Mouse (Mus musculus) CH12.LX (cell line): ENCODE data around the gene Olfr718-ps1. TPM values are rescaled to one million over a fixed set of nuclear protein-coding genes. Genes with fewer than 3 reads are reported as not detected.
A peak's percentile ranks its signal among the peaks of the same experiment; 100 is the strongest.

Experiments used
- DNase-seq: peaks from one replicate; pipeline ENCODE4 v3.0.0-alpha.2; 2013; ENCODE audit errors: extremely low read depth
- H3K27ac ChIP-seq: 2 replicates; pipeline ENCODE4 v1.5.1; 2012; ENCODE audit warnings: low read depth, mild to moderate bottlenecking, control low read depth, moderate library complexity; ENCODE audit not compliant: insufficient read depth
- H3K27me3 ChIP-seq: replicated peaks from 2 replicates; pipeline ENCODE3; 2012; ENCODE audit warnings: inconsistent platforms
- H3K36me3 ChIP-seq, 2 experiments: replicated peaks in 1 of 2; 2 replicates each; pipeline versions ENCODE3 to v1.6.1; 2012; ENCODE audit warnings: inconsistent platforms in 1 of 2, low read length in 1 of 2, mild to moderate bottlenecking in 1 of 2, mixed read lengths in 1 of 2, moderate library complexity in 1 of 2; ENCODE audit not compliant: control insufficient read depth in 1 of 2, insufficient read depth in 1 of 2
- H3K4me1 ChIP-seq, 2 experiments: 2 replicates each; pipeline ENCODE4 v1.6.1; 2012; ENCODE audit warnings: inconsistent platforms in 1 of 2, moderate library complexity in 1 of 2; ENCODE audit not compliant: insufficient read depth in 2 of 2, control insufficient read depth in 1 of 2
- H3K4me2 ChIP-seq: 2 replicates; pipeline ENCODE4 v1.6.1; 2012; ENCODE audit warnings: low read depth, mild to moderate bottlenecking, control low read depth; ENCODE audit not compliant: poor library complexity, insufficient read depth, severe bottlenecking
- H3K4me3 ChIP-seq, 3 experiments: fragments of 150-350 bp in 1 of 3; sonication (generic) in 1 of 3; replicated peaks in 1 of 3; 2 replicates each; pipeline versions ENCODE3 to v1.5.1; 2011 to 2012; ENCODE audit warnings: low read depth in 2 of 3, low read length in 2 of 3, mild to moderate bottlenecking in 2 of 3, moderate library complexity in 2 of 3, control low read depth in 1 of 3, improper control_type of control experiment in 1 of 3, inconsistent platforms in 1 of 3, mixed read lengths in 1 of 3; ENCODE audit not compliant: poor library complexity in 1 of 3
- H3K79me2 ChIP-seq: replicated peaks from 2 replicates; pipeline ENCODE4 v1.6.1; 2012; ENCODE audit warnings: mild to moderate bottlenecking, moderate library complexity; ENCODE audit not compliant: control insufficient read depth, poor library complexity, insufficient read depth, severe bottlenecking; ENCODE audit errors: extremely low read depth
- H3K9ac ChIP-seq: 2 replicates; pipeline ENCODE4 v1.6.1; 2012; ENCODE audit warnings: low read depth, mild to moderate bottlenecking, control low read depth, moderate library complexity; ENCODE audit not compliant: insufficient read depth
- H3K9me3 ChIP-seq: replicated peaks from 2 replicates; pipeline ENCODE3; 2012; ENCODE audit warnings: low read length, inconsistent platforms, mixed read lengths
- BHLHE40 ChIP-seq: IDR thresholded peaks from 2 replicates; pipeline ENCODE4 v1.6.1; 2011; ENCODE audit warnings: mild to moderate bottlenecking, low read depth, low read length, improper control_type of control experiment
- CHD1 ChIP-seq: IDR thresholded peaks from 2 replicates; pipeline ENCODE4 v1.6.1; 2012; ENCODE audit warnings: low read depth, low read length, improper control_type of control experiment, inconsistent platforms
- CHD2 ChIP-seq: IDR thresholded peaks from 2 replicates; pipeline ENCODE4 v1.6.1; 2011; ENCODE audit warnings: low read length, improper control_type of control experiment
- E2F4 ChIP-seq: IDR thresholded peaks from 2 replicates; pipeline ENCODE4 v1.6.1; 2011; ENCODE audit warnings: low read depth, low read length, improper control_type of control experiment; ENCODE audit not compliant: insufficient replicate concordance
- ETS1 ChIP-seq: conservative IDR thresholded peaks from 2 replicates; pipeline ENCODE4 v1.6.1; 2012; ENCODE audit warnings: low read depth, mild to moderate bottlenecking, inconsistent platforms, low read length, improper control_type of control experiment, moderate library complexity
- GABPA ChIP-seq: IDR thresholded peaks from 2 replicates; pipeline ENCODE4 v1.6.1; 2012; ENCODE audit warnings: low read depth, low read length, improper control_type of control experiment, inconsistent platforms; ENCODE audit not compliant: insufficient replicate concordance
- HCFC1 ChIP-seq: IDR thresholded peaks from 2 replicates; pipeline ENCODE4 v1.6.1; 2012; ENCODE audit warnings: low read depth, mild to moderate bottlenecking, inconsistent platforms, low read length, improper control_type of control experiment
- JUN ChIP-seq: IDR thresholded peaks from 2 replicates; pipeline ENCODE4 v1.6.1; 2011; ENCODE audit warnings: low read depth, mild to moderate bottlenecking, low read length, improper control_type of control experiment, moderate library complexity; ENCODE audit not compliant: insufficient read depth
- MAFK ChIP-seq: IDR thresholded peaks from 2 replicates; pipeline ENCODE4 v1.6.1; 2011; ENCODE audit warnings: low read length, improper control_type of control experiment; ENCODE audit not compliant: insufficient replicate concordance
- MAX ChIP-seq: IDR thresholded peaks from 2 replicates; pipeline ENCODE4 v1.6.1; 2011; ENCODE audit warnings: low read length, improper control_type of control experiment
- MAZ ChIP-seq: IDR thresholded peaks from 2 replicates; pipeline ENCODE4 v1.6.1; 2012; ENCODE audit warnings: low read depth, mild to moderate bottlenecking, inconsistent platforms, low read length, improper control_type of control experiment, moderate library complexity
- MYC ChIP-seq: IDR thresholded peaks from 2 replicates; pipeline ENCODE4 v1.6.1; 2011; ENCODE audit warnings: low read depth, mild to moderate bottlenecking, improper control_type of control experiment, low read length
- NELFE ChIP-seq: IDR thresholded peaks from 2 replicates; pipeline ENCODE4 v1.6.1; 2011; ENCODE audit warnings: low read depth, low read length, improper control_type of control experiment
- PAX5 ChIP-seq: IDR thresholded peaks from 2 replicates; pipeline ENCODE4 v1.6.1; 2012; ENCODE audit warnings: low read length, inconsistent platforms, mixed read lengths
- POLR2A ChIP-seq: IDR thresholded peaks from 2 replicates; pipeline ENCODE4 v1.6.1; 2011; ENCODE audit warnings: low read depth, mild to moderate bottlenecking, improper control_type of control experiment, low read length
- RAD21 ChIP-seq: IDR thresholded peaks from 2 replicates; pipeline ENCODE4 v1.6.1; 2011; ENCODE audit warnings: low read depth, mild to moderate bottlenecking, low read length, improper control_type of control experiment, moderate library complexity
- TBP ChIP-seq: conservative IDR thresholded peaks from 2 replicates; pipeline ENCODE4 v1.6.1; 2011; ENCODE audit warnings: low read depth, low read length, improper control_type of control experiment
- TCF12 ChIP-seq: IDR thresholded peaks from 2 replicates; pipeline ENCODE4 v1.6.1; 2014; ENCODE audit warnings: low read depth, mild to moderate bottlenecking, inconsistent platforms, low read length, improper control_type of control experiment
- UBTF ChIP-seq: IDR thresholded peaks from 2 replicates; pipeline ENCODE4 v1.6.1; 2012; ENCODE audit warnings: low read depth, mild to moderate bottlenecking, inconsistent platforms, low read length, improper control_type of control experiment, moderate library complexity
- USF1 ChIP-seq: IDR thresholded peaks from 2 replicates; pipeline ENCODE4 v1.6.1; 2014; ENCODE audit warnings: low read depth, mild to moderate bottlenecking, inconsistent platforms, low read length, improper control_type of control experiment
- USF2 ChIP-seq: conservative IDR thresholded peaks from 2 replicates; pipeline ENCODE4 v1.6.1; 2011; ENCODE audit warnings: low read depth, low read length, improper control_type of control experiment
- ZKSCAN1 ChIP-seq: IDR thresholded peaks from 2 replicates; pipeline ENCODE4 v1.6.1; 2012; ENCODE audit warnings: low read depth, inconsistent platforms, low read length, improper control_type of control experiment, borderline replicate concordance
- ZNF384 ChIP-seq: IDR thresholded peaks from 2 replicates; pipeline ENCODE4 v1.6.1; 2012; ENCODE audit warnings: low read depth, low read length, improper control_type of control experiment, inconsistent platforms
- dilution Hi-C: fragments of 300-500 bp; cut with MboI; formaldehyde crosslinking; loops from 2 replicates; pipeline ENCODE4 v1.14.3; 2020; ENCODE audit warnings: low sequenced_read_pairs; ENCODE audit not compliant: extremely low pct_unique_long_range_greater_than_20kb, extremely low pct_ligation_motif_present
- in situ Hi-C: fragments of 300-500 bp; cut with MboI; formaldehyde crosslinking; loops from 3 replicates; pipeline ENCODE4 v1.14.3; 2019; ENCODE audit warnings: low sequenced_read_pairs, low pct_ligation_motif_present, low pct_unique_long_range_greater_than_20kb, mixed read lengths
- polyA plus RNA-seq: library from polyadenylated mRNA; unstranded; fragments of >175 nt; gene quantifications from 2 replicates; pipeline ENCODE4 v1.2.1, GENCODE M21; 2012; ENCODE audit warnings: low read depth; ENCODE audit not compliant: insufficient read length
- total RNA-seq, 2 experiments: library from RNA; depleted of rRNA; stranded (reverse); fragments of 300-350 nt in 1 of 2; fragments of >200 nt in 1 of 2; gene quantifications; 2 replicates each; pipeline ENCODE4 v1.2.3; 2012 to 2014

The Olfr718-ps1 gene
- total and polyA plus RNA-seq, 3 experiments, result not detected

DNA sequence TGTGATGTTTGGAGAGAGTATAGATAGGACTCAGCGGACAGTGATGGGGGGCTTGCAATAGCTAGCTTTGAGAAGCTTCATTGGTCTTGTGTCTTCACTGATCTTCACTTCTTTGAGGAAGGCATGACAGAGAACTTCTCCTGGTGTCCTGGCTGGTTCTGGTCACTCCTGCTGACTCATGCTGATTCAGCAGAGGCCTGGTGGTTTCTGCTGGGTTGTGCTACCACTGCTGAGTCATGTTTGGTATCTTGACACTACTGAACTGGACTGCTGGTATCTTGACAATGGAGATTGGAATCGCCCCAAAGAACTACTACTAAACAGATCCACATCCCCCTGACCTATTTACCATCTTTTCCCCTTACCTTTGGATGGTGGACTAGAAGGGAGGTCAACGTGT lies 8.2 kb upstream of the Olfr718-ps1 start:
- Histone ChIP-seq H3K79me2 (no peaks in the 10 kb centered on the region), H3K36me3 (no peaks in the 10 kb centered on the region), H3K27ac (no peak overlapping the region), H3K9ac (no peak overlapping the region), H3K27me3 (peaks cover 15% of the 10 kb centered on the region), H3K9me3 (peaks cover 4% of the 10 kb centered on the region), H3K4me2 (no peak overlapping the region), H3K4me1 (peaks cover 0 to 4% of the 10 kb centered on the region in 2 experiments; a peak in 1 of 4 replicates), H3K4me3 (no peak overlapping the region)
- DNase-seq, result no peak
- TF ChIP-seq MAFK (peak; percentile 91), ZKSCAN1 (no peak)
- in situ Hi-C loops, result no loop called here
- dilution Hi-C loops, result no loop called here

- Histone ChIP-seq H3K4me2 (no peak overlapping the region), H3K27me3 (peaks cover 3% of the 10 kb centered on the region), H3K79me2 (no peaks in the 10 kb centered on the region), H3K4me1 (peaks cover 0 to 4% of the 10 kb centered on the region in 2 experiments; a peak in 1 of 4 replicates), H3K4me3 (no peak overlapping the region), H3K9ac (no peak overlapping the region), H3K9me3 (peaks cover 10% of the 10 kb centered on the region), H3K36me3 (no peaks in the 10 kb centered on the region), H3K27ac (no peak overlapping the region)
- no peak for DNase-seq
- no peak for TF ChIP-seq E2F4
- no peak for TF ChIP-seq USF1
- no peak for TF ChIP-seq MAZ
- TF ChIP-seq CHD2, result no peak
- TF ChIP-seq HCFC1, result no peak
- no peak for TF ChIP-seq USF2
- no peak for TF ChIP-seq UBTF
- TF ChIP-seq NELFE, result no peak
- TF ChIP-seq MYC, result no peak
- TF ChIP-seq ZKSCAN1, result no peak
- no peak for TF ChIP-seq CHD1
- dilution Hi-C loops, result no loop called here
- in situ Hi-C loops, result no loop called here
These were observed 6.4 kb upstream of the Olfr718-ps1 start for GRCm38 (mm10) chr5:143153756-143154155.

DNA sequence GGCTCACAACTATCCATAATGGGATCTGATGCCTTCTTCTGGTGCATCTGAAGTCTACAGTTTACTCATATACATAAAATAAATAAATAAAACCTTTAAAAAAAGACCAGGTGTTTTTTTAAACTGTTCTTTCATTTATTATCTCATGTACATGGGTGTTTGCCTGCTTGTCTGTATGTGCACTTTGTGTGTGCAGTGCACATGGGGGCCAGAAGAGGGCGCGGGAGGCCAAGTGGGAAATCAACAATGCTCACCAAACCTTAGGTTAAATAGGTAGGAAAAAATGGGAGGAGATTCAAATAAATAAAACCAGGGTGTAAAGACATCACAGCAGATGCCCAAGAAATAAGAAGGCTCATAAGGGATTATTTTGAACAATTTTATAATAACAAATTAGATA lies 2.7 kb upstream of the Olfr718-ps1 start:
- Histone ChIP-seq H3K4me1 (no peaks in the 10 kb centered on the region; a peak in 1 of 4 replicates), H3K4me2 (no peak overlapping the region), H3K4me3 (no peak overlapping the region), H3K9ac (no peak overlapping the region), H3K27ac (no peak overlapping the region), H3K27me3 (peaks cover 15% of the 10 kb centered on the region), H3K79me2 (no peaks in the 10 kb centered on the region), H3K9me3 (peaks cover 10% of the 10 kb centered on the region), H3K36me3 (no peaks in the 10 kb centered on the region)
- in situ Hi-C loops (no loop called here), dilution Hi-C loops (no loop called here)
- DNase-seq, result no peak
- no peak for TF ChIP-seq ETS1
- no peak for TF ChIP-seq POLR2A
- no peak for TF ChIP-seq TCF12
- no peak for TF ChIP-seq MAFK
- no peak for TF ChIP-seq RAD21
- TF ChIP-seq JUN, result no peak
- TF ChIP-seq MAZ, result no peak
- no peak for TF ChIP-seq USF1
- no peak for TF ChIP-seq MAX
- no peak for TF ChIP-seq GABPA
- no peak for TF ChIP-seq PAX5
- no peak for TF ChIP-seq BHLHE40
- no peak for TF ChIP-seq HCFC1
- no peak for TF ChIP-seq TBP
- no peak for TF ChIP-seq ZNF384
